Mouse (Mus musculus) adrenal gland, adult (tissue): ENCODE measurements around the gene Cd3d.

ENCODE experiments used
- DNase-seq, 2 experiments: peaks; one replicate each; pipeline ENCODE4 v3.0.0; 2022 to 2023; ENCODE audit warnings: low spot score in 1 of 2; ENCODE audit not compliant: inconsistent age in 2 of 2

Cd3d gene

DNA sequence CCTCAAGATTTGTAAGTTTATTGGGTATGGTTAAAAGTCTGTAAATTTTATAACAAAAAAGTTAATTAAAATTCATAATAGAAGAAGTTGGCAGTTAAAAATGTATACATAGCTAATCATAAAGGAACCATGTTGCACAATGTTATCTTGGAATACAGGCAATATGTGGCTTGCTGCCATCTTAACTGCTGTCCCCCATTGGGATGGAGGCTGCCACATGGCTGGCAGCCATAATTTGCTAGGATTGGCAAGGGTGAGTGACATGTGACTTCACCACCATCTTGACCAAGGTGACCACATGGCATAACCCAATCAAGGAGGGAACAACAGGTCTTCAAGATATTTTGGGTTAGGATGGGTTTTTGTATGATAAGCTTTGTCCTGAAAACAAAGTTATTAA lies 10.7 kb downstream of the Cd3d start:
- no peak for DNase-seq

DNA sequence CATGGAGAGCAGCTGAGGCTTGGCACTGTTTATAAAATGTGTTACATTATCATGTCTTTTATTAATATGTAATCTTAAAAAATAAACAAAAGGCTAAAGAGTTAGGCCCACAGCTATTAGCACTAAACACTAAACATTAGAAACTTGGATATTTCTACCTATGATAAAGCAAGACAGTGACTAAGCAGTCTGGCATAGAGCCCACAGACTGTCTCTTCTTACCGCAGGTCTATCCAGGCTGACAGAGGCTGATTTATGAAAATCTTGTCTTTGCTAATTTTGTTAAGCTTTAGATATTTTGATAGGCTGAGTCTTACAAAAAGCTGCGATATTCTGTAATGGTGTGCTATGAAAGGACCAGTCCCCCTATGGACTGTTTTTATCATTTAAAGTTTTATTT lies 11.7 kb downstream of the Cd3d start:
- DNase-seq, result peak in 1 of 2 experiments; percentile 40

DNA sequence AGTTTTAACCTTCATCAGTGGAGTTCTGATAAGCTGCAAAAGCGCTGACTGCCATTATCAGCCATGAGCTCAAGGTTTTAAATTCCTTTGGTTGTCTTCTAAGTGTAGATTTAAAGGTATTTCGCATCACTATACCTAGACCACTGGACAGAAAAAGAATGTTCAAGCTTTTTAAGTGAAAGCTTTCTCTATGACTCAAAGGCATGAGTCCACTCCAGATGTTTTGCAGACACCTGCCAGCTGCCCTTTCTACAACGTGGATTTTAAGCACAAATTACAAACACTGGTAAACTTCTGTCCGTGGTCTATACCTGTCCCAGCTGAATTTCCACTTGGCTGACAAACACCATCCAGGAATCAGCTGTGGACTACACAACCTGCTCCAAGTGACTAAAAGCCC lies 13.4 kb downstream of the Cd3d start:
- no peak for DNase-seq

DNA sequence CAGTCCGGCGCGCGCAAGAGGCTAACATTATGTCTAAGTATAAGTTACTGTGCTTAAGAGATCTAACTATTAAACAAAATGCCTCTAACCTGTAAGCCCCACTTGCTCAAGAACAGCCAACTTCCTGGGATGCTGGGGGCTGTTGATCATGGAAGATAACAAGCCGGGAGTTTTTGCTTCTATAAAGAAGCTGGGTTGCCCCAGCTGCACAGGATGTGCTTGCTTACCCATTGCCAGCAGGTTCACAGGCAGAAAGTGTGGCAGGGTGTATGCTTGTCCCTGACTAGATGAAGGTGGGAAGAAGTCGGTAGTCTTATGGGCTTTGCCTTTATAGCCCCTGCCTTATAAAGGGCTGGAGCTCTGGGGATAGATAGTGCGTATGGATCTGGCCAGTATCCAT lies 15.0 kb downstream of the Cd3d start:
- DNase-seq, result no peak

DNA sequence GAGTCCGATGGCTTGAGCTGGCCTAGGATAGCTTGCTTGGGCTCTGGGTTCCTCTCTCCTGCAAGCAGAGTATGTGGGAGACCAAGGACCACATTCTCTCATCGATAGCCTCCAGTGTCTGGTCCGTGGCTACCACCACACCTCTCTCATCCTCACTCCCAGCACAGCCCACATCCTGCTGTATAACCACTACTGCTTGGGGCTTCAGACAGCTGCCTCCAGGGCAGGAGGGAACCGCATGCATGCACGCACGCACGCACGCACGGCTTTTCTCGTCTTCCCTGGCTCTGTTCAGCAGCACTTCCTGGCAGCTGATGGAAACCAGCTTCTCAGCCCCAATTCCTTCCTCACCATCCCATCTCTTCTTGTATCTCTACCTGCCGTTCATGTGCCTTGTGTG lies 16.6 kb downstream of the Cd3d start:
- DNase-seq, result no peak

DNA sequence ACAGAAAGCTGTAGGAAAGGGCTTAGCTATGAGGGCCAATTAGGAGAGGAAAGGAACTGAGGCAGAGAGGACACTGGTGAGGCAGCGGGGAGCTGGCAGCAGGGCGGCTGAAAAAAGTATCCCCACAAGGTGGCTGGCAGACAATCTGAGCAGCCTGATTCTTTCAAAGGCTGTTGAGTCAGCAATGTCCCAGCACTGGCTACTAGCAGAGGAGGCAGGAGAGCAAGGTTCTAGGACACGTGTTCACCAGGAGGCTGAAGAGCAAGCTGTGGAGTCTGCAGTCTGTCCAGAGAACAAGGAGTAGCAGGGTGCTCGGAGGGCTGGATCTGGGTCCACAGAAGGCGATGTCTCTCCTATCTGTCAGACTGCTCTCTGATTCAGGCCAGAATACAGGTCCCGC lies 17.6 kb downstream of the Cd3d start:
- peak in 1 of 2 experiments; percentile 22 for DNase-seq

DNA sequence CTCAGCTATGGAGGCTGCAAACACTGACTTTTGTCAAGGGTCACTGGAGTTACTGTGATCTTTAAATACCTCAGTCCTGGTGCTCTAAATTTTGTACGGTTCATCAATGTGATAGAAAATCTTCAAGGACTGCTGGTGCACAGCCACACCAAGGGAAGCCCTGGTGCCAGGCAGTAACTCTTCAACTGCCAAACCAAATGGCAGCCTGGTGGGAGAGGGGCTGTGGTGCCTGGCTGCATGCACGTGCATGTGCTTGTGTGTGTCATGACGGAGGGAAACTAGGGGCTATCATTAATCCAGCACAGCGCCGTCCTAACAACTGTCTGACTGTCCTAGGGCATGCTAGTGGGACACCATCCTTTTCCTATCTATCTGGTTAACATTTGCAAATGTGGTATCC lies 18.2 kb downstream of the Cd3d start:
- no peak for DNase-seq

DNA sequence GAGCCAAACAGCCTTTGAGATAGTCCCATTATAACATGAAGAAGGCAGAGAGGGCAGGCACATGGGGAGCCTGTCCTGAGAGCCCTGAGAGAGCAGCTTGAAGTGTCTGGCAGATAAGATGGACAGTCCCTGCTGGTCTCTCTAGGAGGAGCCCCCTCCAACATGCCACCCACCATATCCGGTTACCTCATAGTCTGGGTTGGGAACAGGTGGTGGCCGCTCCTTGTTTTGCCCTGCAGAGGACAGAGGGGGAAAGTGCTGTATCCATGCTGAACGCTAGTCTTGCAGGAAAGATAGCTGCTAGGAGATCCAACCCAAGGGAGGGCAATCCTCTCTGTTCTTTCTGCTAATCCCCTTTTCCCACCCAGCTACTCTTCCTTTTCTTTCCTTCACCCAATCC lies 18.7 kb downstream of the Cd3d start:
- no peak for DNase-seq

DNA sequence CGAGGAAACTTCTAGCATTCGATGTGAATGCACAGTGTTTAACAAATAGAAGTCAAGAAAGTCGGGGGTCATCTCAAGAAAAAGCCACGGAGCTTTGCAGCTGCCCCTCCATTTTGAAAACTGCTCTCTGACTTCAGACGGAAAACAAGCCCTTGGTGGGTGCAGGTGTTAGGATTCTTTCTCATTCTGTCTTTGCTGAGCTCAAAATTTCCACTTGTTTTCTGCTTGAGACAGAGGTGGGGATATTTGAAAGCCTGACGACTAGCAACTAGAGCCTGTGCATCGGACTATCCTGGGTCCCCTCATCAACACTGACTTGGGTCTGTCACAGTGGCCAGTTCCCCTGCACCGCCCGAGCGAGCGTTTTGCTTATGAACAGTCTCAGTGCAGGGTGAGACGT lies 25.8 kb downstream of the Cd3d start:
- no peak for DNase-seq

DNA sequence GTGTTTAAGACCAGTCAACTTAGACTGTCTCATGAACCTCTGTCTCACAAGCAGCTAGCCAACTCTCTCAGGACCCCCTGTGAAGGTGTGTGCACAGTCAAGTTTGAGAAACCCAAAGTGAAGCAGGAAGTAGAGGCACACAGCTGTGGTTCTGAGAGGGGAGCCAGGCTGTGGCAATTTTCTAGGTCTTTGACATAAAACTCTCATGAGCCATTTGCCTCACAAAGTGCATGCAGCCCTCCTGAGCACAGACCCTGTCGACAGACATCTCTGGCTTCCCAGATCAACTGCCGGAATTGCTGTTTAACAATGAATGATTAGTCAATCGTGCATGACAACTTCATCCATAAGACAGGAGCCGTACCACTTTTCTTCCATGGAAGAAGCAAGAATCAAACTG lies 26.8 kb downstream of the Cd3d start:
- DNase-seq, result no peak

DNA sequence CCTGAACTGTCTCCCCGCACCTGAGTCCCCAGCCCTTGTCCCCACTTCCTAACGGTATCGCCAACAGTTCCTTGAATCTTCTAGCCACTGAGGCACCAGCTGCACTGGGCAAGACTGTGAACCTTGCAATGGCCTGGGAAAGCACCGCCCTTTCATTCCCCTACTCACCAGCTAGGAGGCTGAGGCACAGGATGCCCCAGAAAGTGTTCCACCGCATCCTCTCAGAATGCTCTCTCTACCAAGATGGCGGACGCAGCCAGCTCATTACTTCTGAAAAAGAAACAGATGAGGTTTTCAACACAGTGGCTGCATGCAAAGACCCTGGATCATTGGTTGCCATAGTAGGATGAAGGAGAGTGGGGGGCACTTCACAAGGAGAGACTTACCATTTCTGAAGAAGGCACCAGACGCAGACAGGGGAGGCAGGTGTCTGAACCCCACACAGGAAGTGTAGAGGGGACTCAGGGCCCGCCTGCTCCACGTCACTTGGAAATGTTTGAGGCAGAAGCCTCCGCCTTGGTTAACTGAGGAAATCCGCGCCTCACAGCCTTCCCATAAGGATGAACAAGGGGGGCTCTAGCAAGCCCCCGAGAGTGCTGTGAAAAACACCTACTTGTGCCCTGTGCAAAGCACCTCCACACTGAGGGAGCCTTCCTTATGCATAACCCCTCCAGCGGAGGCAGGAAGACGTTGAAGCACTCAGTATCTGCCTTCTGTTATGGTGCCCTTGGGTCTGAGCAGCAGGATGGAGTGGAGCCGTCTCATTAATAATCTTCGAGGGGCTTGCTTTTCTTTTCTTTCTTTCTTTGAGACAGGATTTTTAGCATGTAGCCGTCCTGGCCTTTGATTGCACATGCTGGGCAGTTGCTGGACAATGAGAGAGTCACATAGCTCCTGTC lies 27.8 kb downstream of the Cd3d start, which contains the start of gene Cd3e:
TSS of gene Cd3e (minus strand) at position 448 of the 899 bp plus-strand sequence.
- no peak for DNase-seq

DNA sequence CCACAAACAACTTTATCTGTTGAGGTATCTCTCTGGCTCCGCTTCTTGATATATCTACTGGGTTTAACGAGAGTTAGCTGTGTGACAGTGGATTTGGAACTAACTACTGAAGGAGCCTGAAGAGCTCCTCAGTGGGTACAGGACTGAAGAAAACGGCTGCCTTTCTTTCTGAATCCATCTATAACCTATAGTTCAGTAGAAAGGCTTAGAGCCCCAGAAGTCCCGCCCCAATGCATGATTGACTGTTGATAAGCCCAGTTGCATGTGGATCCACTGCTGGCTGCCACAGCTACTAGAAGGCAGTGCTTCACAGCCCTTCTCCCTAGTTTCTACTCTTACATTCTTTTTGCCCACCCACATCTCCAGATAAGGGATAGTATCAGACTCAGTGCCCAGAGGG lies 28.9 kb downstream of the Cd3d start:
- DNase-seq, result no peak

DNA sequence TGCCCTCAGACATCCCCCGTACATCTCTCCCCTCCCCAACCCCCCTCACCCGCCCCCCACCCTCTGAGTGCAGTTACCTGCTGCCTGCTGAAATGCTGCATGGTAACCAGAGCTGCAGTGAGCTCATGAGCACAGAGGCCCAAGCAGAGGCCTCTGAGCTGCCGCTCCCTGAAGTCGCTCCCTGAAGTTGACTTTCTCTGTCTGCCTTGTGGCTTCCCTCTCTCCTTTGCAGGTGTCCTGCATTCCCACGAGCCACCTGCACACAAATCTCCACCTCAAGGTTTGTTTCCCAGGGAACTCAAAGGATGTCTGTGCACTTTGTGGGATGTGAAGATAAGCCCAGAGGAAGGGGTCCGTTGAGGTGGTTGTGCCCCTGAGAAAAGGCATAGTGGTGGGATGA lies 29.7 kb downstream of the Cd3d start:
- no peak for DNase-seq

DNA sequence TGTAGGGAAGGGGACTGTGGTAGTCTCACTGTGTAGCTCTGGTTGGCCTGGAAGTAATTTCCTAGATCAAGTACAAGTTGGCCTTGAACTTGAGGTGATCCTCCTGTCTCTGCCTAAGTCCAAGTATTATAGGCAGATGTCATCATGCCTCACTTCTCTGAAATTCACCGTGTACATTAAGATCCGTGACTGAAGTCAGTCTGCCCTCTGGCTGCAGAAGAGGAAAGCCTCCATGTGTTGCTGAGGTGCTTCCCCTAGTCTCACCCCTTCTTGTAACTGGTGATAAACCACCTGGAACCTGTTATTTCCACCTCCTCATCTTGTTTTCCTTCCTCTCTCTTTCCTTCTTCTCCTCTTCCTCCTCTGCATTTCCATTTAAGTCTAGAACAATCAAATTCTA lies 33.3 kb downstream of the Cd3d start:
- no peak for DNase-seq

DNA sequence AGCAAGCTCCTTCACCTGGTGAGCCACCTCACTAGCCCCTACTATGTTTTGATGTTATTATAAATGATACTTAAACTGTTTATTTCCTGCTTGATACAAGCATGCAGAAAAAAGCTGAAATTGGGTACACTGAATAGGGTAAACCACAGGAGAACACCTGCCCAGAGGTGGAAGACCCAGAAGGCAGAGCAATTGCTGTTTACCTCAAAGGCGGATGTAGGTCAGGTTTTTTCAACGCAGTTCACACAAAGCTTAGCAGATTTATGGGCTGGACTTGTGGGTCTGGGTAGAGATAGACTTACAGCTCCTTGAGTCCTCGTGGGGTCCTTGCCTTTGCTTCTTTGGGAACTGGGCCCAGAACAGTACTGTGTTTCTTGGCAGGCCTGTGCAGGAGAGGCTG lies 34.3 kb downstream of the Cd3d start:
- DNase-seq, result no peak

DNA sequence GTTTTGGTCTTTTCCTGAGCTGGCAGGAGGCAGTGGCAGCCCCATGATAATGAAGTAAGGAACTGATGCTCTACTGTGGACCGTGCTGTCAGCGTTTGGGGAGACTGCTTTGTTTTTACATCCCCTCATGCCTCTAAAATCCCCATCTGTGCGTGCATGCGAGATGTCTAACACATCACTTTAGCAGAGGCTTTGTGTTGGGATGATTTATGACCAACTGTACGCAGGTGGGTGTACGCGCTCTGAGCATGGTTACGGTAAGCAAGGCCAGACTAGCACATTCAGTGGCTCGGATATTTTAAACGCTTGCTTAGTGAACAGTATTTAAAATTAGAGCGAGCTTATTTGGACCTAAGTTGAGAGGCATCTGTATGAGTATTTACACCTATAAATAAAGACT lies 36.4 kb downstream of the Cd3d start:
- no peak for DNase-seq

DNA sequence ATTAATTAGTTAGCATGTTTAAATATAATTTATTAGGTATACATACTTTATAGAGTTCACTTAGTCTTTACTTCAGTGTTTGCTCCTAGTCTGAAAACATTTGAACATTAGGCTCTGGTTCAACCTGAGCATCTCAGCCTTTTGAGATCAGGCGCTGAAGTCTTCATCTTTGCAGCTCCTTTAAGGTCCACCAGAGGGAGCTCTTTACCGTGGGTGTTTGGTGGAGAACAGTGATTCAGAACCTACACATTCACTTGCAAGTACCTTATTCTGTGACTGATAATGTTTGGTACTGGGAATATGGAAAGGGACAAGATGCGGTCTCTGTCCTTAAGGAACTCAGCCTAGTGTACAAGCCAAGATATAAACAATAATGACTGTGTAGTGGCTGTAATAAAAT lies 41.2 kb downstream of the Cd3d start:
- peak; percentile 46 to 85 for DNase-seq

DNA sequence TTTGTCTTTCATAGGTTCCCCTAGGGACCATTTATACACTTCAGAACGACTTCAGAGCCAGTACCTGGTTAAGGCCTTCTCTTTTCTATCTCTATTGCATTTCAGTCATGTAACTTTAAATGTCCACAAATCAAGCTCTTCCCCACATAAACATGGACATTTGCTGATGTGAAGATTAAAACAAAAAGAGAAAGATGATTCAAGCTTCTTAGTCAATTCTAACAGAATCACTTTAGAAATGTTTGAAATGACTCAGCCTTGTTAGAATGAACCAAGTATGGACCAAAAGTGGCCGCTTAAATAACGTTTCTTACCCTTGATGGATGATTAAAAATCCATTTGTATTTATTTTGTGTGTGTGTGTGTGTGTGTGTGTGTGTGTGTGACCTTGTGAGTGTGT lies 42.1 kb downstream of the Cd3d start:
- DNase-seq, result no peak

DNA sequence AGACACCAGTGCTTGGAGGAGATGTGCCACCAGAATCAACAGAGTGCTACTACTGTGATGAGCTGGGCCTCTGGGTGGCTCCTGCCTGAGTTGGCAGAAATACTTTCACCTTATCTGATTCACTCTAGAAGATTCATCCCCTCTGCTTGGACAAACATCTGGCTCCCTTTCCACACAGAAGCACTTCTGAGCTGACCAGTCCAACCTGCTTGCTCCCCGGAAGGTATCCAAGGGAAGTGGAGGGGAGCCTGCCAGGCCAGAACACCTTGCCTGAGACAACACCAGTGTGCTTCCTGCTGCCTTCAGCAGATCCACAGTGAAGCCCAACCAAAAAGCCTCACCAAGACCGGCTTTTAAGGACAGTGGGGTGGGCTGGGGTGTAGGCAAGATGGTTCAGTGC lies 42.6 kb downstream of the Cd3d start:
- DNase-seq, result no peak

DNA sequence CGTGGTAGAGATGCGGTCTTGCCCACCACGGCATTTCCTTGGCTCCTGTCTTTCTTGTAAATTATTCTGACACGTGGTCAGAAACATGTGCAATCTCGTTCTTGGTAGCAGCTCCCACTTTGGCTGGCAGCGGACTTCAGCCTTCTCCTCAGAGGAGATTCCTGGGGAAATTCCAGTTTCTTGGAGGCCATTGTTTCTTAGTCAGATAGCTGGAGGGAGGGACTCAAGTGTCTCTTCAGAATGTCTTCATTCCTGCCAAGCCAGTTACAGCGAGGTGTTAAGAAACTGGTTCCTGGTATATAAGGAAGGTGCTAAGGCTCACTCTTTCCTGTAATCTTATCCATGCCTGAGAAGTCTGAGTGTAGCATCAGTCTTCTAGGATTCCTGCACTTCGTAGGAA lies 45.8 kb downstream of the Cd3d start:
- no peak for DNase-seq

DNA sequence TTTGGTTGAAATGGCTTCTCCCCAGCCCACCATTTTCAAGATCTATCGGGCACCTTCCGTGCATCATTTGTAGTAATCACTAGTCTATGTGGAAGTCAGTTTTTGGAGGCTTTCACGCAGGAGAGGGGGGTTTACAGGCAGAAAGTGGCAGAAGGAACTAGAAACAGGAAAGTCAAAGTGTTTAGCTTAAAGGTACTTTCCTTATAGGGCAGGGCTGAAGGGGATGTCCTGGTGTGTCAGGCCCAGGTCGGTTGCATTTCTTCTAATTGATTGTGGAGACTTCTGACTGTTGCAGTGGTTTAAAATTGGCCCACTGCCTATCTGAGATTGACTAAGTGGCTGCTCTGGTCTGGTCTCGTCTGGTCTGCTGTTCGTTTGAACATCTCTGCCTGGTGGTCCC lies 48.8 kb downstream of the Cd3d start:
- DNase-seq, result no peak

DNA sequence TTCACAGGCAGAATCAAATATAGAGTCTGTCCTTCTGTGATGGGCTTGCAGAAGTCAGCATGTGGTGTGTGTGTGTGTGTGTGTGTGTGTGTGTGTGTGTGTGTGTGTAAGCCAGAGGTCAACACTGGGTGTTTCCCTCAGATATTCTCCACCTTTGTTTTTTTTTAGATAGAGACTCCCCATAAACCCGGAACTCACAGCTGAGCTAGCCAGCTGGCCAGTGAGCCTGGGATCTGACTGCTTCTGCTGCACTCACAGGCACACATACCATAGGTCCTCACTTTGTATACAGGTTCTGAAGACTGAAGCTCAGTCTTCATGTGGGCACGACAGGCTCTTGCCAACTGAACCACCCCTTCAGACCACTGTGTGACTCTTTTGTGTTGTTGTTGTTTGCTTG lies 50.7 kb downstream of the Cd3d start:
- no peak for DNase-seq

DNA sequence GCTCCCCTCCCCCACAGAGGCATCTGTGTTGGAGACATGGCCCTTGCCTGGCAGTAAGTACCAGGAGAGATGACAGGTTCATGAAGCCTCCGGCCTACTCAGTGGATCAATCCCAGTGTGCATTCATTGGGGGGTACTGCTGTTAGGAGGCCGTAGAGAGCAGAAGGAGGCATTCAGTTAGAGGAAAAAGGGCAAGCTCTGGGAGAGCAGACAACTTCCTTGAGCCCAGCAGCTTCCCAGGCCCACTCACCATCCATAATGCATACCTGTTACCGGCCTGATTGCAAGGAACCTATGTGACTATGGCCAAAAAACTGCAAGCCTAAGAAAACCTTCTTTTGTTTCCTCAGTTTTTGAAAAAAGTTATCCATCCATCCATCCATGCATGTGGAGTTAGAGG lies 52.9 kb downstream of the Cd3d start:
- no peak for DNase-seq
